Mouse (Mus musculus) cerebellum, postnatal 25 days (tissue): ENCODE data around the gene Pde4dip.

Experiments
- DNase-seq, 2 experiments: peaks; one replicate each; pipeline ENCODE4 v3.0.0; 2021; ENCODE audit warnings: mixed read lengths in 2 of 2

The Pde4dip gene

GRCm38 (mm10) chr3:97888168-97888901 is at the start of gene Pde4dip:
TSS of gene Pde4dip (minus strand) at chr3:97888707.
- DNase-seq: peak; percentile 91 to 92

GRCm38 (mm10) chr3:97937945-97938266 is 49.4 kb upstream of the Pde4dip start:
- no peak for DNase-seq

DNA sequence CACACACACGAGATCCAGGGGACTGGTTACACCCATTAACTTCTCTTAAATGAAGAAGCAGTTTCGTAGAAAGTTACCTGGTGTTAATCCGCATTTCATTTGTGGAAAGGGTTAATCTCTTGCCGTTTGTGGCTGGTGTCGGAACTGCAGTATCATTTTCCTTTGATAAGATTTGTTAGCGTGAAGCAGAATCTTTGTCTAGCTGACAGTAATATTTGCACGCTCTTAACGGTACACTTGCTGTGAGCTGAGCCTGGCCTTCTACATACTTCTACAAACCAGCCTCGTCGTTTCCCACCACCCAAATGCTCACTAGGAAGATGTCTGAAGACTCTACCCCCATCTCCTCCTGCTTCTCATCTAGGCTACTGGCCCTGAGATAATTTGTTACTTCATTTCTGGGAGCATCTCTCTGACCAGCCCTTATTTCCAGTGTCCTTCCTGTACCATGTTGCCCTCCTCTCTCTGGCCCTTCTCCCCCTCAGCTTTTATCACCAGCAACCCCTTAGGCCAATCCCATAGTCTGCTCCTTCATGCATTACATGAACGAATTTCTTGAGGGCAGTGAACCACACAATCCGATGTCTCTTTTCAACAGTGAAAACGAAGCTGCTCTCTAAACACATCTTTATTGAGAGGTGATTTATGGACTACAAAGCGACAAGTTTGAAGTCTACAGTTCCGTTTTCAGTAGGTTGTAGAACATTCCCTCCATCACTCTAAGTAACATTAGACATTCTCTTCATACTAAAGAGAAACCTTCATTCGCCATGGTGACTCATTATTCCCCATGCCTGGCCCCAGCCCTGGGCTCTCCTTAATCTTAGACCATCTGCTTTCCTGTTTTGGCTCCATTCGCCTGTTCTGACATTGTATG is 48.8 kb upstream of the Pde4dip start:
- DNase-seq: no peak

DNA sequence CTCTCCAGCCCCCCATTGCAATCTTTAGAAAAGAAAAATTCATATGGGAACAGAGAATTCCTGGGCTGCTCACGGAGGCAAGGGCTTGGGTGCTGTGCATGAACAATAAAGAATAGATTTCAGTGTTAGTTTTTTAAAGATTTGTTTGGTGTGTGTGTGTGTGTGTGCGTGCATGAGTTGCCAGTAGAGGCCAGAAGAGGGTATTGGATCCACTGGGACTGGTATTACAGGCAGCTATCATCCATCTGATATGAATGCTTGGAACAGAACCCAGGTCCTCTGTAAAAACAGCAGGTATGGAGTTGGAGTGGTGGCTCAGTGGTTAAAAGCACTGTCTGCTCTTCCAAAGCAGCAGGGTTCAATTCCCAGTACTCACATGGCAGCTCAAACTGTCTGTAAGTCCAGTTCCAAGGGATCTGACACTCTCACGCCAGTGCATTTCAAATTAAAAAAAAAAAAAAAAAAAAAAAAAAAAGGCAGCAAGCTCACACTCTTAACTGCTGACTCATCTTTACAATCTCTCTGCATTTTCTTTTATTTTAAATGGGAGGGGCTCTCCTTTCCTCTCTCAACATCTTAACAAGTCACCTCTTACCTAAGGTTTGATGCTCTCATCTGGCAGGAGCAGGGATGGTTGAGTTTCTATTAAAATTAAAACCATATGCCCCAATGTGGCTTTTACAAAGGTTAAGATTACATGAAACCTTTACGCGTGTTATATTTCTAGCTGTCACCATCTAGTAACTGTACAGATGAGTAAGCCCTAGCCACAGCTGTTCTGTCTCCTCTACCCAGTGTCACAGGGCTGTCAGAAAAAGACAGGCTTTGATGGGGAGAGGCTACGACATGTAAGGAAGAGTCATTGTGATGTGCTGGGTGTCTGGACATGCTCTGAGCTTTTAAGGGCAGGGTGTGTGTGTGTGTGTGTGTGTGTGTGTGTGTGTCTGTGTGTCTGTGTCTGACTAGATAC is 46.1 kb upstream of the Pde4dip start:
- DNase-seq: no peak

DNA sequence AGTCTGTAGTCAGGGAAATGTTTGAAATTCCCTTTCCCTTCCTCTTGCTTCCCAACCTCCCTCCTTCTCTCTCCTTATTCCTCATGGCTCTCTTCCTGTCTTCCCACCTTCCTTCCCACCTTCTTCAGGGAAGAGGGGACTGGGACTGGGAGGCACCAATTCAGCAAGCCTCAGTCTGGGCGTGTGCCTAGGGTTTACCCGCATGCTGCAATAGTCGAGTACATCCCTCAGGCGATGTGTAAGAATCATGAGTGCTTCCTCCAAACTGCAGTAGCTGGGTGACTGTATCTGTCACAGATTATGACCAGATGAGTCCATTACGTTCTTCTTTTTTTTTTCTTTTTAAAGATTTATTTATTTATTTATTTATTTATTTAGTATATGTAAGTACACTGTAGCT is 45.3 kb upstream of the Pde4dip start:
- no peak for DNase-seq

DNA sequence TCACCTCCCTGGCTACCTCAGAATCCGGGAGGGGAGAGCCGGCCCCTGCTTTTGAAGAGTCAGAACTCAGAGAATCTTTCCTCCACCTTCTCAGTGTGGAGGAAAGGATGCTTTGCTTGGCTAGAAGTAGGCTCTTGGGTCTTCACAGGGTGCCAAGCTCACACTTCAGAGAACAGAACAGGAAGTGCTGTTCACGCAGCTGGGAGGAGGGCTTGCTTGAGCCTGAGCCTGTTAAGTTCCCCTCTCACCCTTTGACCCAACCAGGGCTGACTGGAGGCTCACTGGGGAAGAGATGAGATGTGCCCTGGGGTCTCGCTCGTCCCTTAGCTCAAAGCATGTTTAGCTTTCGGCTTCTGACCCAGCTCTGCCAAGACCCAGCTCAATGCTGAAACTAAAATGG is 44.7 kb upstream of the Pde4dip start:
- DNase-seq: no peak

DNA sequence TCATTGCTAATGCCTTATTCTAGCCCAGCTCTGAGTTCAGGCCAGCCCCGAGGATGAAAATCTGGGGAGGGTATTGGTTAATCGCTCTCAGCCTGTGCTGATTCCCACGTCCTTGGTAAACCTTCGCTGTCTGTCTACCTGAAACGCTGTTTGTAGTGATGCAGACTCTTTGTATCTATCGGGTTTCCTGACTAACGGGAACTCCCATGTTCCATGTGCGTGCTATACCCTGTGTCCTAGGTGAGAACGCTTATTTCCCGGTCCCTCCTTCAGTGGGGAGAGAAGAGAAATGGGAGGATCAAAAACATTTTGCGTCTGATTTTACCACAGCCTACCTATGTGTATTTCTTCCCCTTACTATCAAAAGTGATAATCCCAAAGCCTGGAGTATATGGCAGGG is 44.3 kb upstream of the Pde4dip start:
- DNase-seq: no peak

DNA sequence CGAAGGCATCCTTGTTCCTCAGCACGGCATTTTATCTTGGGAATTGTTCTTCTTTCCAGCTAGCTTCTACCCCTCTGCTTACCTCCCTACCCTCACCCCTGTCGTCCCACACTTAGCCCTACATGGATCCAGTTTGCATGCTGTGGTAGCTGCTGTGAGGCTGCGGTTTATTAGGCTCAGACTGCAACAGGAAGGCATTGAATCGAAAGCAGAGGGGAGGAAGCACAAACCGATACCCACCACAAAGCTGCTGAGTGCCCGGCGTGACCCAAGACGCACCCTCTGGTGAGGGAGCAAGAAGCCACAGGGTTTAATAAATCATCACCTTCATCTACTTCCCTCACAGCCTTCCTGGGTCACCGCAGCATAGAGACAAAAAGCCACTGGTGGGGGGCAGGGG is 43.6 kb upstream of the Pde4dip start:
- no peak for DNase-seq

DNA sequence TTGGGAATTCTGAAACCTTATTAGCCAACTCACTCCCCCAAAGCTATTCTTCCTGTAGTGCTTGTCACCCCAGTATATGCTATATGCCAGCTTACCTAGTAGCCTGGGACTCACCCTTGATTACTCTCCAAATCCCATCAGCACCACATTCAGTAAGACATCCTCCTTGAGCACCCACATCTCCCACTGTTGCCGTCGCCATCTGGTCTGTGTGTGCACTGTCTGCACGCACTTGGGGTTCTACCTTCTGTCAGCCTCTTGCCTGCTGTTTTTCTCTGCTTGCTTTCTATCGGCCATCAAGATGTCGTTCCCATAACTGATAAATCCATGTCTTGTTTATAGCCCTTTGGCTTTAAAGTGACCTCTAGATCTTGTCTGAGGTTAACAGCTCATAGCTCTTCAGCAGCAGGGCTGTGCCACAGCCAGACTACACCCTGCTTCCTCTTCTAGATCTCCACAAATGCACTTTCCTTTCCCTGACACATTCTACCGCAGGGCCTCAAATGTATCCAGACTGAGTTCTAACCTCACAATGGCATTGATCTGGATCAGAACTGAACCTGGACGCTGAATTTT is 42.9 kb upstream of the Pde4dip start:
- DNase-seq: no peak

DNA sequence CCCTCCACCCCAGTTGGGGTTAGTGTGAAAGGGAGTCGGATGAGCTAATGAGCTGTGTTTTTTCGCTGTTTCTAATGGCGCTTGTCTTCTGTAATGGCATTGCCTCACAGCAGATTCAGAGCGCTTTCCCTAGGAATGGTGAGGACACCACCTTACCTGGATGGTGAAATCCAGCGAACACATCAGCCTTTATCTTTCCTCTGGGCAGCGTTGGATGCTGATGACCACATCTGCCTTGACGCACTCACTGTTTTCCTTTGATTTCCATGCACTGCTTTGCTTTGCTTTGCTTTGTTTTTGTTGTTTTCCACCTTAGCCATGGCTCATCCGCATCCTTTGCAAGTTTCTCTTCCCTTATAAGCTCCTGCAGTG is 42.3 kb upstream of the Pde4dip start:
- DNase-seq: no peak

DNA sequence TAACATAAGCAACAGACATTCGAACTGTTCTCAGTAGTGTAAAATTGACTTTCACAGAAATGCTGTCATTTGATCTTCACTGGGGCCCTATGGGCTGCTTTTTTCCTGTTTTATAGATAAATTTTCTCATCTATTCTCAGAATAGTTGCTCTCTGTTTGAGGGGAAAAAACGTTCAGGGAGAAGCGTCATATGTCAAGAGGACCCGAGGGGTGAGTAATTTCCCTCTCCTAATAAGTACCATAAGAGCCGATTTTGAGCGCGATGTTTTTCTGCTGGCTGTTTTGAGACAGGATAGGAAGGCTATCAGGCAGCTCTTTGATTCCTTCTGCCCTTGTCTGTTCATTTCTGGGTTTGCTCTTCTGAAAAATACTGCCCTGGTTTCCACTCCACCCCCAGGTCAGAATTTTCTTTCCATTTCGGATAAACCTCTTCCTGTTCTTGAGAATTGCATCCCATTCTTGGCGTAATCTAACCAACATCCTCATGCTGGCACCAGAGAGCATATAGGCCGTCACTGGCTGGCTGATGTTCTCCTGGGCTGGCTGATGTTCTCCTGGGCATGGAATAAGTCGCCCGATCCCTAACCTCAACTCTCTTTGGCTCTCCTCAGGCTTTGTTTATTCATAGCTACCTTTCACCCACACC is 41.8 kb upstream of the Pde4dip start:
- DNase-seq: no peak

GRCm38 (mm10) chr3:97928968-97929858 is 40.7 kb upstream of the Pde4dip start:
- DNase-seq: peak; percentile 71 to 86

- DNase-seq: no peak
Observed at GRCm38 (mm10) chr3:97927322-97927721, 38.8 kb upstream of the Pde4dip start.

- no peak for DNase-seq
Observed at GRCm38 (mm10) chr3:97925246-97925645, 36.7 kb upstream of the Pde4dip start.

DNA sequence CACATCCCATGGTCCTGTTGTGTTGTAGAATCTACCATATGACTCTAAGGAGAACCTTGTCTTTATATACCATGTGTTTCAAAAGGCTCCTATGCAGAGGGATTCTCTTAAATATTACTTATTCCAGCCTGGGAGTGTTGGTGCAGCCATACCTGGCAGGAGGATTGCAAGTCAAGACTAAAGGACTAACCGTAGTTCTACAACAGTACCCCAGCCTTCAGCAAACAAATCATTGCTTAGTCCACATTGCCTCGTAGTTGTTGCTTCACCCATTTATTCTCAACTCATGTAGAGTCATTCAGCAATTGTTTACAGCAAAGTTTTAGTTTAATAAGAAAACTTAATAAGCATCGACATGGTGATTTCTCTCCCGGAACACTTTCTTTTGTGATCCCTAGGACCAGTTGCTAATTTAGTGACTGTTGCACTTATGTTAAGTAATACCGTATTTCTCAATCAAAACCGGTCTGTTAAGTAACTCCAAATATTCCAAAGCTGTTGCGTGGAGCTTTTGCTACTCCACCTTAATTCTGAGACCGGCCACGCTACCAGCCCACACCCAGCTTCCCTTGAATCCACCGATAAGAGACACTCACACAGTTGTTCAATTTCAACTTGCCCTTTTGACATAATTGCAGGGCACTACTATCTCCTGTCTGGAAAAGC is 30.5 kb upstream of the Pde4dip start:
- DNase-seq: no peak

- DNase-seq: no peak
Observed at GRCm38 (mm10) chr3:97915081-97915480, 26.6 kb upstream of the Pde4dip start.

GRCm38 (mm10) chr3:97911093-97911492 is 22.6 kb upstream of the Pde4dip start:
- DNase-seq: no peak

GRCm38 (mm10) chr3:97909737-97910136 is 21.2 kb upstream of the Pde4dip start:
- DNase-seq: no peak

DNA sequence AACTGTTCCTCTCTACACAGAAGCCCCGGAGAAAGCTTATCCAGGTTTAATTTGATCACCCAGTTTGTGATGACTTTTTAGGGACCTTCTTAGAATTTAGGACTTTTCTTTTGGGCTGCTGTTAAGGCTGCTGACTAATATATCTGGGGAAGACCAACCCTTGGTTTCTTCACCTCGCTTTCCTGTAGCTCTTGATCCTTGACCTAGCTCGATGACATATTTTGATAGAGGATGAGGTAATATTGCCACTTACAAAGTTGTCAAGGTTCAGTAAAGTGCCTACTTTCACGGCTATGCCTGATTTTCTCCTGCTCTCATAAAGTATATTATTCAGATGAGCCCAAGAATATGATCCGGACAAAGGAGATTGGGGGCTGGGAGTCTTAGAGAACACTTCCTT is 13.1 kb upstream of the Pde4dip start:
- no peak for DNase-seq
